Mouse (Mus musculus) lung, embryonic 14.5 days (tissue): Measurements from ENCODE around the gene Mettl14. TPM values are rescaled to one million over a fixed set of nuclear protein-coding genes. Genes with fewer than 3 reads are reported as not detected.
A peak's percentile ranks its signal among the peaks of the same experiment; 100 is the strongest.

ENCODE experiments used
- ATAC-seq: fragments of 200-750 bp; cut with Nextera tagmentation; 2 replicates; pipeline ENCODE4 v1.8.0; 2017; ENCODE audit warnings: mild to moderate bottlenecking, moderate TSS enrichment, moderate library complexity; ENCODE audit not compliant: insufficient read depth
- DNase-seq: peaks from one replicate; pipeline ENCODE4 v3.0.0-alpha.2; 2015
- H3K27ac ChIP-seq: fragments of 300-500 bp; sonication (generic); 2 replicates; pipeline ENCODE4 v1.5.1; 2014; ENCODE audit warnings: low read depth, mild to moderate bottlenecking, moderate library complexity
- H3K27me3 ChIP-seq: fragments of 300-500 bp; sonication (generic); 2 replicates; pipeline ENCODE4 v1.6.1; 2014; ENCODE audit warnings: low read length, control low read depth; ENCODE audit not compliant: insufficient read depth
- H3K36me3 ChIP-seq: fragments of 300-500 bp; sonication (generic); 2 replicates; pipeline ENCODE4 v1.6.1; 2014; ENCODE audit warnings: control low read depth; ENCODE audit not compliant: insufficient read depth
- H3K4me1 ChIP-seq: fragments of 300-500 bp; sonication (generic); 2 replicates; pipeline ENCODE4 v1.6.1; 2014; ENCODE audit warnings: antibody characterized with exemption, control low read depth; ENCODE audit not compliant: insufficient read depth
- H3K4me2 ChIP-seq: fragments of 300-500 bp; sonication (generic); 2 replicates; pipeline ENCODE4 v1.6.1; 2014; ENCODE audit warnings: mild to moderate bottlenecking
- H3K4me3 ChIP-seq: fragments of 300-500 bp; sonication (generic); 2 replicates; pipeline ENCODE4 v1.5.1; 2014; ENCODE audit warnings: low read depth, low read length
- H3K9ac ChIP-seq: fragments of 300-500 bp; sonication (generic); 2 replicates; pipeline ENCODE4 v1.6.1; 2014
- H3K9me3 ChIP-seq: fragments of 300-500 bp; sonication (generic); 2 replicates; pipeline ENCODE4 v1.6.1; 2016; ENCODE audit warnings: low read depth, low read length, control low read depth
- CTCF ChIP-seq: IDR thresholded peaks from 2 replicates; pipeline ENCODE4 v1.5.1; 2016; ENCODE audit warnings: antibody characterized with exemption, low read depth
- WGBS: fragments of 180-500 bp; shearing (Covaris S2); extraction: QIAGEN DNeasy Blood & Tissue Kit; methylation state at CpG from one replicate; pipeline ENCODE4 v1.1.7; 2014; 5-methylcytosine and 5-hydroxymethylcytosine counted together
- polyA plus RNA-seq: library from polyadenylated mRNA; unstranded; fragments of >200 nt; fragmentation: Nextera tagmentation; extraction: Ambion mirVana; gene quantifications from 2 replicates; pipeline ENCODE4 v1.2.1, GENCODE M21; 2014

The Mettl14 gene
- polyA plus RNA-seq, 1 experiment from 2014 or later = 21.0 TPM

DNA sequence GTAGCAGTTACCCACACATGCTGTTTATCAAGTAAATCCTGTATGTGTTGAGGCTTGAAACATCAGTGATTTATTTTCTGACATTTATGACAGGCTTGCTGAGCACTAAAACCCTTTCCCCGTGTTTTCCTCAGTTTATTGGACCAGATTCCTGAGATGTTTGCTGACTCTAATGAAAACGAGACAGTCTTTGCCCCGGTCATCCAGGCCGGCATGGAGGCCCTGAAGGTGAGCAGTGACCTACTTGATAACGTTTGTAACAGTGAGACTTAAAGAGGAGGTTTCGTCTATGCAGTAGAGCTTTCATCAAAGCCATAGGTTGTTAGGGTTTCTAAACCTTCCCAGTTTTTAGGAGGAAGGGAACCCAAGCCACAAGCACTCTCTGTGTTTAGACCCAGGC, 42.2 kb downstream of the Mettl14 start:
- H3K4me1 ChIP-seq = no peaks in the 10 kb centered on the region
- no peaks in the 10 kb centered on the region for H3K9me3 ChIP-seq
- ATAC-seq (no peak), DNase-seq (no peak)
- 56% methylated on average over 6 of the region's 6 CpGs for WGBS
- no peak overlapping the region for H3K4me3 ChIP-seq
- H3K4me2 ChIP-seq = no peak overlapping the region
- TF ChIP-seq CTCF = no peak
- H3K27me3 ChIP-seq = no peaks in the 10 kb centered on the region
- H3K36me3 ChIP-seq = peaks cover 34% of the 10 kb centered on the region; the same call in 1 of the 2 replicates
- H3K9ac ChIP-seq = no peak overlapping the region
- H3K27ac ChIP-seq = no peak overlapping the region

GRCm38 (mm10) chr3:123341049-123341448, 44.9 kb downstream of the Mettl14 start:
- H3K9ac ChIP-seq = no peak overlapping the region
- H3K36me3 ChIP-seq = peaks cover 31% of the 10 kb centered on the region; the same call in 1 of the 2 replicates
- no peaks in the 10 kb centered on the region for H3K27me3 ChIP-seq
- H3K27ac ChIP-seq = no peak overlapping the region
- no peak for ATAC-seq
- no peaks in the 10 kb centered on the region; the same call in 1 of the 2 replicates for H3K4me1 ChIP-seq
- no peak for DNase-seq
- H3K4me2 ChIP-seq = no peak overlapping the region
- no peaks in the 10 kb centered on the region for H3K9me3 ChIP-seq
- TF ChIP-seq CTCF = no peak
- H3K4me3 ChIP-seq = no peak overlapping the region
- WGBS = 66% methylated on average over 2 of the region's 2 CpGs

DNA sequence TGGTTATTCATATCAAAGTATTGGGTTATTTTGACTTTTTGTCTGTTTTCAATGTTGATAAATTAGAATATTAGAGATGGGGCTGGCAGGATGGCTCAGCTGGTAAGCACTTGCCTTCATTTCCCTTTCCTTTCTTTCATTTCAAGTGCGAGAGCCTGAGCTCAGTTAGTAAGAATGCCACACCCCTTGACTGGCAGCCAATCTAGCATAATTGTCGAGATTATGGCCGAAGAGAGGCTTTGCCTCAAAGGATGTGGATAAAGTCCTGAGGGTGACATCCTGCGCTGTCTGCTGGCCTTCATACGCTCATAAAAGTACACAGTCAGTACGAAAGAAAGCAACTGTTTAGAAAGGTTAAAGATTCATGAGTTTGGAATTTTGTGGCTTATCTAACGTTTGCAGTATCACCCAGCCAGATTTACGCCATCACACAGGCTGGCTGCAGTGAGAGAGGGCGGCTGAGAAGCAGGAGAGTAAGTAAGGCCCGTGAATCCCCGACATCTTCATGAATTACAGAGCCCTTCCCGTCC, 47.2 kb downstream of the Mettl14 start:
- Histone ChIP-seq H3K9ac (no peak overlapping the region), H3K27me3 (no peaks in the 10 kb centered on the region), H3K36me3 (peaks cover 17% of the 10 kb centered on the region; the same call in 1 of the 2 replicates), H3K4me2 (no peak overlapping the region), H3K27ac (0 out of 2 replicates have a peak overlapping the region, but pooled peaks have one; percentile 8), H3K4me1 (peaks cover 12% of the 10 kb centered on the region), H3K9me3 (no peaks in the 10 kb centered on the region), H3K4me3 (no peak overlapping the region)
- ATAC-seq = no peak
- 61% methylated on average over 12 of the region's 12 CpGs for WGBS
- DNase-seq = no peak
- no peak for TF ChIP-seq CTCF

GRCm38 (mm10) chr3:123337853-123338252, 48.1 kb downstream of the Mettl14 start:
- Histone ChIP-seq H3K27ac (no peak overlapping the region), H3K27me3 (no peaks in the 10 kb centered on the region), H3K36me3 (peaks cover 13% of the 10 kb centered on the region; the same call in 1 of the 2 replicates), H3K4me1 (peaks cover 14% of the 10 kb centered on the region), H3K9ac (no peak overlapping the region), H3K4me3 (no peak overlapping the region), H3K9me3 (no peaks in the 10 kb centered on the region), H3K4me2 (no peak overlapping the region)
- TF ChIP-seq CTCF = no peak
- WGBS = 68% methylated on average over 6 of the region's 6 CpGs
- DNase-seq = no peak
- ATAC-seq = no peak

DNA sequence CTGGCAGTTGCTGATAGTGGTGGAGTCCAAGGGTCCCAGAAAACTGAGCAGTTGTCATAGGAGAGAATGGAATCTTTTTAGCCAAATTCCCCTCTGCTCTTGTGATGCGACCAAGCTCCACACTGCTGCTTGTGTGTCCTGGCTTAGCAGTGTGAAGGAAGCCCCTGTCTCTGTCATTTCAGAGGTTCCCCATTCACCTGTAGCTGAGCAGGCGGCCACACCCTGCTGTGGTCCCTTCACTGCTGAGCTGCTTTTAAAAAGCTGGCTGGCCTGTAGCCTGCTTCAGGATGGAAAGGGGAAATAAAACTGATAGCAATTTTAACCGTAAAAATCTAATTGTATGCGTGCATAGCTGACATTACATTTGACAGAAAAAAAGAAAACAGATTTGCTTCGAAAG, 49.0 kb downstream of the Mettl14 start:
- Histone ChIP-seq H3K9me3 (no peaks in the 10 kb centered on the region), H3K4me2 (no peak overlapping the region), H3K9ac (no peak overlapping the region), H3K27me3 (no peaks in the 10 kb centered on the region), H3K4me3 (no peak overlapping the region), H3K4me1 (peaks cover 18% of the 10 kb centered on the region), H3K36me3 (peaks cover 11% of the 10 kb centered on the region; the same call in 1 of the 2 replicates), H3K27ac (0 out of 2 replicates have a peak overlapping the region, but pooled peaks have one; percentile 47)
- DNase-seq (no peak), ATAC-seq (no peak)
- TF ChIP-seq CTCF = no peak
- WGBS = 60% methylated on average over 5 of the region's 5 CpGs

GRCm38 (mm10) chr3:123336455-123336854, 49.5 kb downstream of the Mettl14 start:
- H3K27ac ChIP-seq = no peak overlapping the region
- DNase-seq (peak; percentile 34), ATAC-seq (no peak)
- H3K36me3 ChIP-seq = peaks cover 11% of the 10 kb centered on the region; the same call in 1 of the 2 replicates
- H3K4me2 ChIP-seq = no peak overlapping the region
- no peaks in the 10 kb centered on the region for H3K27me3 ChIP-seq
- WGBS = 26% methylated on average over 7 of the region's 7 CpGs
- no peak for TF ChIP-seq CTCF
- no peaks in the 10 kb centered on the region for H3K9me3 ChIP-seq
- no peak overlapping the region for H3K4me3 ChIP-seq
- H3K9ac ChIP-seq = no peak overlapping the region
- H3K4me1 ChIP-seq = peaks cover 18% of the 10 kb centered on the region

- peaks cover 4% of the 10 kb centered on the region; the same call in 1 of the 2 replicates for H3K36me3 ChIP-seq
- WGBS = 18% methylated on average over 3 of the region's 3 CpGs
- H3K27ac ChIP-seq = 0 out of 2 replicates have a peak overlapping the region, but pooled peaks have one; percentile 21
- H3K4me1 ChIP-seq = peaks cover 18% of the 10 kb centered on the region
- H3K9me3 ChIP-seq = no peaks in the 10 kb centered on the region
- DNase-seq (peak; percentile 95), ATAC-seq (peak; percentile 84)
- TF ChIP-seq CTCF = no peak
- H3K27me3 ChIP-seq = no peaks in the 10 kb centered on the region
- no peak overlapping the region for H3K4me2 ChIP-seq
- H3K4me3 ChIP-seq = no peak overlapping the region
- no peak overlapping the region for H3K9ac ChIP-seq
These were observed 50.4 kb downstream of the Mettl14 start for GRCm38 (mm10) chr3:123335480-123335879.
